Mouse (Mus musculus) forebrain, embryonic 10.5 days (tissue): Measurements from ENCODE around the gene R3hdm2. TPM values are rescaled to one million over a fixed set of nuclear protein-coding genes. Genes with fewer than 3 reads are reported as not detected.

Experiments
- polyA plus RNA-seq: library from polyadenylated mRNA; unstranded; fragments of >200 nt; fragmentation: Nextera tagmentation; extraction: Ambion mirVana; gene quantifications from 2 replicates; pipeline ENCODE4 v1.2.1, GENCODE M21; 2016

R3hdm2 gene
- polyA plus RNA-seq, 1 experiment from 2014 or later: 27.2 TPM

Other genes starting within 250 kb of the R3hdm2 start
- 4.0 and 5.0 TPM in 2 replicates for gene B4galnt1, start 215.1 kb upstream of the R3hdm2 start, polyA plus RNA-seq
- 1.9 and 2.0 TPM in 2 replicates for gene Slc26a10, start 199.7 kb upstream of the R3hdm2 start, polyA plus RNA-seq
- gene Arhgef25, start 190.2 kb upstream of the R3hdm2 start, polyA plus RNA-seq: 23.7 and 25.7 TPM in 2 replicates
- gene Dtx3, start 184.6 kb upstream of the R3hdm2 start, polyA plus RNA-seq: 106 and 108 TPM in 2 replicates
- gene Pip4k2c, start 168.7 kb upstream of the R3hdm2 start, polyA plus RNA-seq: 21.3 and 21.4 TPM in 2 replicates
- gene Kif5a, start 117.0 kb upstream of the R3hdm2 start, polyA plus RNA-seq: 6.6 and 7.9 TPM in 2 replicates
- gene Dctn2, start 114.0 kb upstream of the R3hdm2 start, polyA plus RNA-seq: 192 and 206 TPM in 2 replicates
- 9.1 and 11.4 TPM in 2 replicates for gene Mbd6, start 91.3 kb upstream of the R3hdm2 start, polyA plus RNA-seq
- 191 and 202 TPM in 2 replicates for gene Mars, start 68.5 kb upstream of the R3hdm2 start, polyA plus RNA-seq
- 1.5 and 1.7 TPM in 2 replicates for gene Arhgap9, start 58.4 kb upstream of the R3hdm2 start, polyA plus RNA-seq
- 7.0 and 7.9 TPM in 2 replicates for gene Gli1, start 38.4 kb upstream of the R3hdm2 start, polyA plus RNA-seq
- 0.04 TPM in 1 of 2 replicates, not detected in the other for gene Inhbe, start 25.9 kb upstream of the R3hdm2 start, polyA plus RNA-seq
- not detected in 2 replicates for gene Inhbc, start 9.9 kb upstream of the R3hdm2 start, polyA plus RNA-seq
- 0.30 and 0.41 TPM in 2 replicates for gene Stac3, start 121.4 kb downstream of the R3hdm2 start, polyA plus RNA-seq
- 2.6 and 2.9 TPM in 2 replicates for gene Ndufa4l2, start 134.6 kb downstream of the R3hdm2 start, polyA plus RNA-seq
- 124 and 129 TPM in 2 replicates for gene Shmt2, start 142.1 kb downstream of the R3hdm2 start, polyA plus RNA-seq
- 3.0 and 9.5 TPM in 2 replicates for gene Nxph4, start 154.2 kb downstream of the R3hdm2 start, polyA plus RNA-seq
- 66.5 and 67.4 TPM in 2 replicates for gene Lrp1, start 240.8 kb downstream of the R3hdm2 start, polyA plus RNA-seq